Mouse (Mus musculus) liver, embryonic 11.5 days (tissue): ENCODE measurements at regions not wholly inside any gene's neighbourhood (a gene's known extent, or its start where the extent isn't known, plus 50 kb on each side); places are given as distances from the start of the nearest gene placed in this dataset.
"Not testable (repeated sequence)": the region's sequence is repeated elsewhere in the genome, so short reads cannot be mapped to it uniquely, and the experiment has no call there.

Source experiments
- ATAC-seq: fragments of 200-750 bp; cut with Nextera tagmentation; replicated peaks from 2 replicates; pipeline ENCODE4 v1.8.0; 2017; ENCODE audit warnings: moderate number of reproducible peaks, mild to moderate bottlenecking, moderate TSS enrichment, moderate library complexity; ENCODE audit not compliant: low FRiP score
- DNase-seq: peaks from one replicate; pipeline ENCODE4 v3.0.0-alpha.2; 2017; ENCODE audit warnings: low spot score
- H3K27ac ChIP-seq: fragments of 300-500 bp; sonication (generic); 2 replicates; pipeline ENCODE4 v1.5.1; 2014; ENCODE audit warnings: mild to moderate bottlenecking, low read depth, low read length, control low read depth
- H3K27me3 ChIP-seq: fragments of 300-500 bp; sonication (generic); replicated peaks from 2 replicates; pipeline ENCODE4 v1.6.1; 2014; ENCODE audit warnings: low read length, mixed read lengths; ENCODE audit not compliant: control insufficient read depth, insufficient read depth
- H3K36me3 ChIP-seq: fragments of 300-500 bp; sonication (generic); 2 replicates; pipeline ENCODE4 v1.6.1; 2014; ENCODE audit warnings: mild to moderate bottlenecking, low read length, moderate library complexity, mixed read lengths; ENCODE audit not compliant: control insufficient read depth, insufficient read depth
- H3K4me1 ChIP-seq: fragments of 300-500 bp; sonication (generic); replicated peaks from 2 replicates; pipeline ENCODE4 v1.6.1; 2014; ENCODE audit warnings: low read length, mixed read lengths; ENCODE audit not compliant: control insufficient read depth, insufficient read depth
- H3K4me2 ChIP-seq: fragments of 300-500 bp; sonication (generic); 2 replicates; pipeline ENCODE4 v1.6.1; 2014; ENCODE audit warnings: mild to moderate bottlenecking, control low read depth, moderate library complexity
- H3K4me3 ChIP-seq: fragments of 300-500 bp; sonication (generic); 2 replicates; pipeline ENCODE4 v1.5.1; 2014; ENCODE audit warnings: low read depth, low read length, control low read depth
- H3K9ac ChIP-seq: fragments of 300-500 bp; sonication (generic); 2 replicates; pipeline ENCODE4 v1.6.1; 2014; ENCODE audit warnings: low read depth, low read length, control low read depth
- H3K9me3 ChIP-seq: fragments of 300-500 bp; sonication (generic); 2 replicates; pipeline ENCODE4 v1.6.1; 2016; ENCODE audit warnings: low read length, inconsistent platforms, mixed read lengths; ENCODE audit not compliant: control insufficient read depth
- WGBS: fragments of 180-500 bp; shearing (Covaris S2); extraction: QIAGEN DNeasy Blood & Tissue Kit; methylation state at CpG from one replicate; pipeline ENCODE4 v1.1.7; 2014; 5-methylcytosine and 5-hydroxymethylcytosine counted together

DNA sequence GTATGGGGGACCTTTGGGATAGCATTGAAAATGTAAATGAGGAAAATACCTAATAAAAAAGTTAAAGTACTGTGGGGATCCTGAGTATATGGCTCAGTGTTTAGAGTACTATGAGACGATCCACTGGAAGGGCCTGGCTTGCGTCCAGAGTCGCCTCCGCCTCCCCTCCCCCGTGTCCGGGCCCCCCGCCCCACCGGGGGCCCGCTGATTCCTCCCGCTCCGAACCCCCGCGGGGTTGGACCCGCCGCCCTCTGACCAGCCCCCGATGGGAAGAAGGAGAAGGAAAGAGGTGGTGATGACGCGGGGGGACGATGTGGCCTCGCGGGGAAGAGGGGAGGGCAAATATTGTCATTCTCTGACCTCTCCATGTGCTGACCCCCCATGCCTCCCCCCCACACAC is 234.0 kb upstream of the 9530002B09Rik start:
- not testable (repeated sequence) for H3K9ac ChIP-seq, H3K4me1 ChIP-seq, H3K27me3 ChIP-seq, H3K27ac ChIP-seq, H3K9me3 ChIP-seq, H3K36me3 ChIP-seq, H3K4me2 ChIP-seq, H3K4me3 ChIP-seq, DNase-seq
- ATAC-seq, result peak; percentile 96
- WGBS, result no CpG with 5 or more reads among the region's 21 CpGs
